Mouse (Mus musculus): Measurements from ENCODE around the gene Pbp2. TPM values are rescaled to one million over a fixed set of nuclear protein-coding genes. Genes with fewer than 3 reads are reported as not detected.

The Pbp2 gene
- total RNA-seq (2021): not detected
- long read RNA-seq, experiment 1: 0 reads
- long read RNA-seq, experiment 2: 0 reads

DNA sequence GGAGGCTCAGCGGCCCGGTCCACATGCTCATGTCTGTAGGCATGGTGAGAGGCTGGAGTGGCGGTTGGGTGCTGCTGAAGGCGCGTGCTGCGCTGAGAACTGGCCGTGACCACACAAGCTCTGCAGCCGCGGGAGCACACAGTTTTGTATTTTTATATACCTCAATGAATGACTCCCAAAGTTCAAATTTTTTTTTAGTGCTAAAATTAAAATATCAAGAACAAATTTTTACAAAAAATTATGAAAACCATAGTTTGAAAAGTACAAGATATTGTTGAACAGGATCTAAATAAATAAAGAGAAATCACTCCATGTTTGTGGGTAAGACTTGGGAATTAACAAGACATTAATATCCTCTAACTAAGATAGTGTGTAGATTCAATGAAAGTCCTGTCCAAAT lies at the start of gene Pbp2:
TSS of gene Pbp2 (minus strand) at position 101 of the 400 bp plus-strand sequence.
- DNase-seq (ENCODE audit: low spot score in 2 of 2): no peak

GRCm38 (mm10) chr6:135354953-135355352 lies 44.7 kb upstream of the Pbp2 start:
- no peak for DNase-seq (ENCODE audit: low spot score in 2 of 2)

GRCm38 (mm10) chr6:135352537-135352936 lies 42.3 kb upstream of the Pbp2 start:
- no peak for DNase-seq (ENCODE audit: low spot score in 2 of 2)

DNA sequence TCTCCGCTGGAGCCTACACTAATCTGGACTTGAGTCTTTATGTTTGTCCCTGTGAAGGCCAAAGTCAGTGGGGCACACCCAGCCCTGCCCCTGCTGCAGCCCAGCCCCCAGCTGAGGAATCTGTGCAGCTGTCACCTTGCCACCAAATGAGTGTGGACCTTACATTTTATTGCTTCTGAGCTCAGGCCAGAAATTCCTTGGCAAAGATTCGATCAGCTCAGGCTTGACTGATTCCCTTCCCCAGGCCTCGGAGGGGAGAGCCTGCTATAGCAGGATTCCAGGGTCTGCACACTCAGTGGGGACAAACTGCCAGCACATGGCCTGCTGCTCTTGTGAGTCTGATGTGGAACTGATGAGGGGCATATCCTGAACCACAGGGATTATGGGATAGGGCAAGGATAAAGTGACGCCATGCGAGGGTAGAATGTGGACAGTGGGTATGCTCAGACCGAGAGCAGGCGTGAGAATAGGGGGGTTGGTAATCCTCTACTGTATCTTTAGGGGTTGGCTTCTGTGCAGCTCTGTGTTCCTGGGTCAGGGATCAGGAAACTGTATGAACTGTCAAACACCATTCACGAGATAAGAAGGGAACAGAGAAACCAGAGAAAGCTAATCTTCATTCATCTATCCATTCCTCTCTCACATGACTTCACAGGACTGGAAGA lies 41.6 kb upstream of the Pbp2 start:
- DNase-seq (ENCODE audit: low spot score in 2 of 2): no peak

DNA sequence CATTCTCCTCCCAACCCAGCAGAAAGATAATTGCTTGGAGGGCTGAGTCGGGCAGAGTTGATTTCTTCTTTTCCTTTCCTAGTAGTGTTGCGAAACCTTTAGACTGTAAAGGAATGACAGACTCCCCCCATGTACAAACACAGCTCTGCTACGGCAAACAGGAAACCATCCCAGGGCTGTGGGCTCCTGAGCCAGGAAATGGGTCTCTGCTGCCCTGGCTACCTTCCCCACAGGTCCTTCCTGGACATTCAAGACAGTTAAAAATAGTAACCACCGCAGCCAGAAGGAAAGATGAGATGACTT lies 30.8 kb upstream of the Pbp2 start:
- DNase-seq (ENCODE audit: low spot score in 2 of 2): no peak

DNA sequence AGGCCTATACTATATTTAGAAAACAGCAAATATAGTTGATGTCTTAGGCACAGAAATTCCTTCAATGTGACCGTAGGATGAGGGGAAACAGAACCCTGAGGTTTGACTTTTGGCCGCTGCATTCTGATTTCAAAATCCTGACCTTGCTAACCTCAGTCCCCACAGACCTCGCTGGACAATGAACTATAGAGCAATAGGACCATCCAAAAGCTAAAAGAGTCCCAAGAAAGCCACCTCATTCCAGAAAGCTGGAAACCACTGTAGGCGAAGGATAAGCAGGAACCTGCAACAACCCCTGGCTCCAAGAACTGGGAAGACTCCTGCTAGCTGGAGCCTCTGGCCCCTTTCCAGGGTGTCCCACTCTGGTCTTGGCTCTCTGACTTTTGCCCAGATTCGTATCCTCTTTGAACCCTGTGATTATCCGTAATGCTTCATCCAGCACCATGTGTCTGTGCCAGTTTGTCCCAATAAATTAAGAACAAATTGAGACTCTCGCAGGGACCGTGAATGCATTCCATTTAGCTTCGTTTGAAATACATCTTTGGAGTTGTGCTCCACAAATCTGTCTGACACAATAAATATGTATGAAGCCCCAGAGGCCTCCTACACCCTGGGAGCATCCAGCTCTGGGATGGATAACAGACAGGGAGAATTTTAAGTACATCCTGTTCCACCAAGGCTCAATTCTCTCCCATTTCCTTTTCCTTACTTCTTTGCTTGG lies 30.3 kb upstream of the Pbp2 start:
- peak in 1 of 2 experiments; percentile 6 for DNase-seq (ENCODE audit: low spot score in 2 of 2)

DNA sequence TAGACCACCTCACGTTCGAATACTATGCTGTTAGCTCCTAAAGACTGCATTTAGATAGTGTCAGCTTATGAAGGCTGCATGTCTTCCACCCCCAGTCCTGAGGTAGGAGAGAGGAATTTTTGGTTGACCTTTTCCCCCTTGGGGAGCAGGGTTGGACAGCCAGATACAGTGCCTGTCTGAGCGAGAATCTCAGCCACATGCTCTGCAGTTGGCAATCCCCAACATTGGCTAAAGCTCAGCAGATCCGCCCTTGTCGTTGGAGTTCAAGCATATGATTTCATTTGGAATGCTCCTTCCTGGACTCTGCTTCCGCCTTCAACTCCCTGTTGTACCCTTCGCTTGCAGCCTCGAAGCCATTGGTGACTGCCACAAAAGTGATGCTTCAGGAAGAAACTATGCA lies 26.2 kb upstream of the Pbp2 start:
- no peak for DNase-seq (ENCODE audit: low spot score in 2 of 2)

DNA sequence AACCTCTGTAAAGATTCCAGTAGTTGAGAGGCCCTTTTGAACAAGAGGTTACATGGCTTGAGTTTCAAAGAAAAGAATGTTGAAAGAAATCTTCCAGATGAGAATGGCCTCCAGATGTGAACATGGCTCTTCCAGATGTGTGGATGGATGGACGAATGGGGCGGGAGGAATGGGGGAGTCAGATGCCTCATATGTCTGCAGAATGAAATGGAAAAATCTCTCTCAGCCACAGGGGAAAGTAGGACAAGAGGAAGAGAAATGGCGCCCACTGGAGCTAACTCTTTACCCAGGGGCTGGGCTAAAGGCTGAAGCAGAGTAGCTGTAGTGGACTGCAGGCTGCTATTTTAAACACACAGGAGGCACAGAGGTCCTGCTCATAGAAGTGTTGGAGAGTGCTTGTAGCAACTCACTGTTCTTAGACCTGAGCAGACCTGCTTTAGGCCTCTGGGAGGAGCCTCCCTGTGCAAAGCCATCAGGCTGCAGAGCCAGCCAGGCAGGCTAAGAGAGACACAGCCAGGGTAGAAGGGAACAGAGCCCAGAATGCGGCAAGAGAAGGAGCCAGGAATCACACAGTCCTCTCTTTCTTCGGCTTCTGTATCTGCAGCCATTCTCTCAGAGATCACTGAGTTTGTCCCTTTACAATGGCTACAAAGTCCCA lies 23.9 kb upstream of the Pbp2 start:
- DNase-seq (ENCODE audit: low spot score in 2 of 2): no peak

GRCm38 (mm10) chr6:135332737-135333281 lies 22.6 kb upstream of the Pbp2 start:
- peak in 1 of 2 experiments; percentile 11 for DNase-seq (ENCODE audit: low spot score in 2 of 2)

GRCm38 (mm10) chr6:135331916-135332315 lies 21.7 kb upstream of the Pbp2 start:
- DNase-seq (ENCODE audit: low spot score in 2 of 2): no peak

DNA sequence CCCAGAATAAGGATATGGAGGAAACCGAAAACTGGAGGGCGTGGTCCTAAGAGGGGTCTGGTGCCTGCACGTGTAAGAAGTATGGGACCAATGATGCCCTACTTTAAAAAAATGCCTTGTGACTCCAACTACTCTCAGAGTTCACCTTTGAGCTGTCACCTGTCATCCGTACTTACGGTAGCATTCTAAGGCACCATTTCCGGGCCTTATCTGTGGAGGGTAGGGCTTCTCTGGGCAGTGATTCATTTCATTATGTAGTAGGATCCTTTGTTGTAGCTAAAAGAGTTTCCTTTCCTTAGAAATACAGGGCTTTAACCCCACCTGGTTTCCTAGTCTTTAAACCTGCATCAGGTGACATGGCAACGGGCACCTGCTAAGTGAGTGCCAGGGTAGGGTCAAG lies 16.6 kb upstream of the Pbp2 start:
- no peak for DNase-seq (ENCODE audit: low spot score in 2 of 2)

GRCm38 (mm10) chr6:135324686-135325300 lies 14.6 kb upstream of the Pbp2 start:
- no peak for DNase-seq (ENCODE audit: low spot score in 2 of 2)

GRCm38 (mm10) chr6:135324111-135324510 lies 13.9 kb upstream of the Pbp2 start:
- DNase-seq (ENCODE audit: low spot score in 2 of 2): no peak

GRCm38 (mm10) chr6:135323311-135323982 lies 13.2 kb upstream of the Pbp2 start:
- no peak for DNase-seq (ENCODE audit: low spot score in 2 of 2)

DNA sequence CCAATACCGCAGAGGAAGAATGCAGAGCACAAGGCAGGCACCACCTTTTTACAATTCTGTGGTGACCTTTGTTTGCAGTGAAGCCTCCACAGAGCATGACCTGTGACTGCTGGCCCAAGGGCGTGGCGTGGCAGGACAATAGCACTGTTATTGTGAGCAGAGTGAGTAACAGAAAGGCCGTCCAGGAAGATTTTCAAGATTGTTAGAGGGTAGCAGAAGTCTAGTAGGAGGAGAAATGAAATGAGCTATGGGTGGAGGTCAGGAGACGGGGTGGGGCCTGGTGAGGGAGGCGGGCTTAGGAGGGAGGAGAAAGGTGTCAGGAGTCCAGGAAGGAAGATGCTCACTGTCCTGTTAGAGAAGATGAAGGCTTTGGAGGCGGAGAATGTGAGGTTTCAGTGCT lies 12.5 kb upstream of the Pbp2 start:
- DNase-seq (ENCODE audit: low spot score in 2 of 2): no peak

DNA sequence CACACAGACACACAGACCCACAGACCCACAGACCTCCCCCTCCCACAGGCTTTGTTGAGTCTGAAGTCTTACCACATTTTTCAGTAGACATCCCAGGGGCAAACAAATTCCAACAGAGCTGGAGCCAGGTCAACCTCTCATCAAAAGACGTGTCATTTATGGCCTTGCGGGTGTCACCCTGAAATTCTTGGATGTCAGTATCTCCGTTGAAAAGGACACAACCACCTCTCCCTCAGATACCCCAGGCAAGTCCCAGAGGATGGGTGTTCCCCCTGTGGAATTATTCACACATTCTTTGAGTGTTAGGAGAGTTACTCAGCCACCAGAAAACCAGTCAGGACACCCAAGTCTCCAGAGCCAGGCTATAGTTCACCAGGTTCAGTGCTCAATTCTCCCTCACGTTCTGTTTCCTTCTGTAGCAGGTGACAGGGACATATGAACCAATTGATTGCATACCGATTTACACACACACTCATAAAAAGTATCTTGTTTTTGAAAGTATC lies 9.3 kb upstream of the Pbp2 start:
- no peak for DNase-seq (ENCODE audit: low spot score in 2 of 2)

- peak in 1 of 2 experiments; percentile 24 for DNase-seq (ENCODE audit: low spot score in 2 of 2)
Measured at GRCm38 (mm10) chr6:135316141-135316540, 5.9 kb upstream of the Pbp2 start.

DNA sequence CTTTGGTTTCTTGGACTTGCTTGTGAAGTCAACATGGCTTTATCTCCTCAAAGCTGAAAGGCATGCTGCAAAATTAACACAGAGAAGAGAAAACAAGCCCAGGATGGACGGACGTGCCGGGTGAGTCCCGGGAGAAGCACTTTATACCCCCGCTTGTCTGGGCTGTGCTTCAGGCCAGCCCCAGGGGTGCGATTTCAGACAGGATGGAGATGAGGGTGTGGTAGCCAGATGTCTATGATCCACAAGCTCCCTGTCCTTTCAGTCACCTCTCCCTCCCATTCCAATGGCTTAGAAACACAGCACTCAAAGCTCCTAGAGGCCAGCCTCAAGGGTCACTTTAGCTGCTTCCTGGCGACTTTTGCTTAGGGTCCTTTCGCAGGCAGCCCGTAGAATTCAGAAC lies 3.8 kb upstream of the Pbp2 start:
- no peak for DNase-seq (ENCODE audit: low spot score in 2 of 2)

DNA sequence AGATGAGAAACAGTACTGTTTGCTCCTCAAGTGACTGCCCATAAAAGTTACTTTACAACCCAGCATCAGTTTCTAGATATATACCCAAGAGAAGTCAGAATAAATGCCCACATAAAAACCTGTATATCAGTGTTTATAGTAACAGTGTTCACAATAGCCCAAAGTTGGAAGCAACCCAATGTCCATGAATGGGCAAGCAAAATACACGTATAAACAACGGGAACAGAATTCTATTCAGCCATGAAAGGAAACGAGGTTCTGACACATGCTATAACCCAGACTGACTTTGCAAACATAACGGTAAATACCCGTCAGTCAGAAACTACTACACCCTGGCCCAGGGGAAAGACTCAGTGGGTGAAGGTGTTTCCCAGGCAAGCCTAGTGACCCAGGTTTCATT lies 1.8 kb upstream of the Pbp2 start:
- DNase-seq (ENCODE audit: low spot score in 2 of 2): no peak

DNA sequence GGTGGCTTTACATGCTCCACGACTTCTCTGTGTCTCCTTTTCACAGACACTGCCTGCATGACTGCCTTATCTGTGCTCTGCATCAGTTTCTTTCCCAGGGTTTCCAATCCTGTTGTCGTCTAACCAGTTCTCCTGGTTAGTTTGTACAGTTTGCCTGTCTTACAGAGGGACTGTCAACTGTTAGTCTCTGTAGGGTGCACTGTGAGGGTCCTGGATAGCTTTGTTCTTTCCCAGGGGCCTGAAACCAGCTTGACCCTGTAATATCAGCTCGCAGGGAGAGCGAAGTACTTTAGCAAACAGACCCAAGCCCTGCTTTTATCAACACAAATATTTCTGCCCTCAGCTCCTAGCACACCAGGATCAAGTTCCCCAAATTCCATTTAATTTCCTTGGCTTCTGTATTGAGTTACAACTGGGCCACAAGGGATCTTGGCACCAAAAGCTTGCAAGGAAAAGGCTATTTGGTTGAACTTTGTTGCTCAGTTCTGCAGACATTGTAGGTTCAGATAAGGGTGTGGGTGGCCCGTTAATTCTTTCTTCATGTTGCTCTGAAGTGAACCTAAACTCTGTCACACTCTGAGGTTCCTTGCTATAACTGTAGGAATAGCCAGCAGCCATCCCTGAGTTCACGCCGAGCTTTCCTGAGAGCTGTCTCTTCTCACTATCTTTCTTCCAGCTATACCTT lies 5.5 kb downstream of the Pbp2 start:
- no peak for DNase-seq (ENCODE audit: low spot score in 2 of 2)
